In genomic region chr11:70223724-70224123, GRCm38 (mm10) we compare ENCODE assay signal across 10 mouse cellular contexts. TPM values are rescaled to one million over a fixed set of nuclear protein-coding genes. Genes with fewer than 3 reads are reported as not detected.
DNase-seq lines count a peak whose midpoint lies in the region; ATAC-seq and TF ChIP-seq lines count a peak whose summit lies in the region.
"Had no signal": no experiment of that assay in that cellular context is flagged by ENCODE, and none has a peak within 500 bp of the region (broad histone marks: within the 10 kb centered on the region; RNA-seq: fewer than 3 reads in every experiment).

No protein-coding gene starts in this region.

- H3K27ac ChIP-seq in liver, embryonic 12.5 days = peak overlapping the region; percentile 53
- H3K27ac ChIP-seq in liver, postnatal 0 days (ENCODE audit: low read depth) = no peak overlapping the region
- H3K27ac ChIP-seq in heart, embryonic 14.5 days (replicated peaks in 1 of 2; ENCODE audit: control insufficient read depth in 1 of 2, insufficient read depth in 1 of 2, low read depth in 2 of 2, low read length in 2 of 2) = peak overlapping the region; percentile 69 to 72
- H3K27ac ChIP-seq in kidney, embryonic 16.5 days (ENCODE audit: low read length) = peak overlapping the region; percentile 67
- H3K27ac ChIP-seq in stomach, embryonic 16.5 days (ENCODE audit: low read length) = peak overlapping the region; percentile 48; the same call in 1 of the 2 replicates

- ATAC-seq in liver, embryonic 12.5 days = no peak
- no peak for ATAC-seq in liver, postnatal 0 days
- no peak for ATAC-seq in heart, embryonic 14.5 days (ENCODE audit: insufficient number of reproducible peaks, insufficient read depth, low FRiP score, low read depth)
- no peak for ATAC-seq in kidney, embryonic 16.5 days (ENCODE audit: low FRiP score, low TSS enrichment)
- ATAC-seq in stomach, embryonic 16.5 days (ENCODE audit: insufficient read depth, low FRiP score) = no peak

- H3K27me3 ChIP-seq in liver, embryonic 12.5 days (replicated peaks) = peaks cover 34% of the 10 kb centered on the region
- H3K27me3 ChIP-seq in liver, postnatal 0 days (ENCODE audit: insufficient read depth, low read length) = peaks cover 30% of the 10 kb centered on the region
- H3K27me3 ChIP-seq in heart, embryonic 14.5 days (ENCODE audit: control insufficient read depth, insufficient read depth, low read length) = peaks cover 34% of the 10 kb centered on the region
- peaks cover 40% of the 10 kb centered on the region for H3K27me3 ChIP-seq in kidney, embryonic 16.5 days (ENCODE audit: insufficient read depth, low read length)
- H3K27me3 ChIP-seq in stomach, embryonic 16.5 days (ENCODE audit: control insufficient read depth, insufficient read depth, low read length) = peaks cover 13% of the 10 kb centered on the region; the same call in 1 of the 2 replicates

- H3K4me3 ChIP-seq in liver, embryonic 12.5 days = no peak overlapping the region
- H3K4me3 ChIP-seq in liver, postnatal 0 days (ENCODE audit: low read depth, low read length) = no peak overlapping the region
- H3K4me3 ChIP-seq in heart, embryonic 14.5 days (ENCODE audit: control insufficient read depth in 1 of 2, insufficient read depth in 1 of 2, low read depth in 1 of 2, low read length in 2 of 2) = no peak overlapping the region
- H3K4me3 ChIP-seq in kidney, embryonic 16.5 days (ENCODE audit: low read length) = no peak overlapping the region
- H3K4me3 ChIP-seq in stomach, embryonic 16.5 days (replicated peaks; ENCODE audit: low read length) = no peak overlapping the region
- H3K4me3 ChIP-seq: myocyte had no signal

- TF ChIP-seq CTCF in liver, postnatal 0 days (IDR thresholded peaks at IDR 0.05; ENCODE audit: low read depth) = no peak

- WGBS in liver, embryonic 12.5 days (ENCODE audit: insufficient replicate concordance) = 44% methylated on average over 9 of the region's 9 CpGs
- WGBS in liver, postnatal 0 days (ENCODE audit: insufficient replicate concordance) = 47% methylated on average over 9 of the region's 9 CpGs
- 64% methylated on average over 9 of the region's 9 CpGs for WGBS in heart, embryonic 14.5 days
- 76% methylated on average over 9 of the region's 9 CpGs for WGBS in kidney, embryonic 16.5 days
- 74% methylated on average over 9 of the region's 9 CpGs for WGBS in stomach, embryonic 16.5 days

- no peak for DNase-seq in liver, postnatal 0 days
- no peak for DNase-seq in right cerebral cortex, postnatal 10 days (ENCODE audit: low spot score in 2 of 2)
- DNase-seq in left cerebral cortex, adult 8-10 months (ENCODE audit: low spot score in 2 of 2) = no peak
- DNase-seq: right cerebral cortex, adult 18-20 months had no signal

- peak overlapping the region; percentile 24 for H3K4me2 ChIP-seq in liver, embryonic 12.5 days
- H3K4me2 ChIP-seq in liver, postnatal 0 days (ENCODE audit: low read depth, low read length) = no peak overlapping the region
- peak overlapping the region; percentile 53; the same call in 1 of the 2 replicates for H3K4me2 ChIP-seq in heart, embryonic 14.5 days (ENCODE audit: low read length)
- H3K4me2 ChIP-seq in kidney, embryonic 16.5 days (replicated peaks; ENCODE audit: low read depth, low read length) = peak overlapping the region; percentile 56; the same call in 1 of the 2 replicates
- no peak overlapping the region for H3K4me2 ChIP-seq in stomach, embryonic 16.5 days (ENCODE audit: low read depth, low read length)

- H3K36me3 ChIP-seq in liver, embryonic 12.5 days = peaks cover under 1% of the 10 kb centered on the region; the same call in 1 of the 2 replicates
- no peaks in the 10 kb centered on the region for H3K36me3 ChIP-seq in liver, postnatal 0 days (replicated peaks; ENCODE audit: insufficient read depth, low read length)
- peaks cover 8% of the 10 kb centered on the region; the same call in 1 of the 2 replicates for H3K36me3 ChIP-seq in heart, embryonic 14.5 days (ENCODE audit: control insufficient read depth, insufficient read depth, low read length)
- H3K36me3 ChIP-seq in kidney, embryonic 16.5 days (ENCODE audit: insufficient read depth, low read length) = no peaks in the 10 kb centered on the region
- no peaks in the 10 kb centered on the region for H3K36me3 ChIP-seq in stomach, embryonic 16.5 days (ENCODE audit: control insufficient read depth, insufficient read depth, low read length)

- TF ChIP-seq EP300 in liver, postnatal 0 days (IDR thresholded peaks at IDR 0.05; ENCODE audit: low read depth) = no peak; the same call in 1 of the 2 replicates

- peaks cover 87% of the 10 kb centered on the region for H3K4me1 ChIP-seq in liver, embryonic 12.5 days
- H3K4me1 ChIP-seq in liver, postnatal 0 days (ENCODE audit: insufficient read depth) = peaks cover 36% of the 10 kb centered on the region
- H3K4me1 ChIP-seq in heart, embryonic 14.5 days (ENCODE audit: control insufficient read depth in 2 of 2, insufficient read depth in 2 of 2, low read length in 2 of 2) = peaks cover 23 to 29% of the 10 kb centered on the region in 2 experiments
- H3K4me1 ChIP-seq in kidney, embryonic 16.5 days (ENCODE audit: insufficient read depth, low read length) = peaks cover 24% of the 10 kb centered on the region
- peaks cover 27% of the 10 kb centered on the region for H3K4me1 ChIP-seq in stomach, embryonic 16.5 days (ENCODE audit: control insufficient read depth, insufficient read depth, low read length)

- H3K9me3 ChIP-seq in liver, embryonic 12.5 days (replicated peaks) = no peaks in the 10 kb centered on the region
- H3K9me3 ChIP-seq in liver, postnatal 0 days (ENCODE audit: low read length) = no peaks in the 10 kb centered on the region
- no peaks in the 10 kb centered on the region for H3K9me3 ChIP-seq in heart, embryonic 14.5 days (ENCODE audit: control insufficient read depth, low read length)
- no peaks in the 10 kb centered on the region for H3K9me3 ChIP-seq in kidney, embryonic 16.5 days (ENCODE audit: low read length)
- H3K9me3 ChIP-seq in stomach, embryonic 16.5 days (replicated peaks; ENCODE audit: control insufficient read depth, low read length) = no peaks in the 10 kb centered on the region
- H3K9me3 ChIP-seq: G1E had no signal

- H3K9ac ChIP-seq in liver, embryonic 12.5 days = 0 out of 2 replicates have a peak overlapping the region, but pooled peaks have one; percentile 8
- H3K9ac ChIP-seq in liver, postnatal 0 days (replicated peaks) = no peak overlapping the region
- no peak overlapping the region for H3K9ac ChIP-seq in heart, embryonic 14.5 days (ENCODE audit: low read length)
- H3K9ac ChIP-seq in kidney, embryonic 16.5 days (replicated peaks; ENCODE audit: low read length) = 0 out of 2 replicates have a peak overlapping the region, but pooled peaks have one; percentile 5
- no peak overlapping the region for H3K9ac ChIP-seq in stomach, embryonic 16.5 days (ENCODE audit: low read length)

RNA-seq across cellular contexts. Expression of gene Slc16a13, which starts 2.9 kb away (rescaled TPM):
- 6.1 and 8.5 TPM in 2 replicates for polyA plus RNA-seq in liver, embryonic 12.5 days (2016; fragmentation: Nextera tagmentation; extraction: Ambion mirVana)
- 1.3 and 1.9 TPM in 2 replicates for polyA plus RNA-seq in liver, postnatal 0 days (2015; fragmentation: Nextera tagmentation; extraction: Ambion mirVana)
- 4.9 and 6.4 TPM in 2 replicates for polyA plus RNA-seq in heart, embryonic 14.5 days (2014; fragmentation: Nextera tagmentation; extraction: Ambion mirVana)
- polyA plus RNA-seq in kidney, embryonic 16.5 days (2015; fragmentation: Nextera tagmentation; extraction: Ambion mirVana) = 18.6 and 19.3 TPM in 2 replicates
- polyA plus RNA-seq in stomach, embryonic 16.5 days (2015; fragmentation: Nextera tagmentation; extraction: Ambion mirVana) = 9.4 and 10.5 TPM in 2 replicates
- total RNA-seq in left cerebral cortex, adult 8-10 months (2022) = 10 to 100 TPM in 1 of 4 experiments, 1 to 10 TPM in 3; 7.6 to 10.4 (median 8.5) TPM

RNA-seq across cellular contexts. Expression of gene Bcl6b, which starts 5.9 kb away (rescaled TPM):
- 2.8 and 3.8 TPM in 2 replicates for polyA plus RNA-seq in liver, embryonic 12.5 days (2016; fragmentation: Nextera tagmentation; extraction: Ambion mirVana)
- polyA plus RNA-seq in liver, postnatal 0 days (2015; fragmentation: Nextera tagmentation; extraction: Ambion mirVana) = 1.4 and 1.8 TPM in 2 replicates
- 18.7 and 22.4 TPM in 2 replicates for polyA plus RNA-seq in heart, embryonic 14.5 days (2014; fragmentation: Nextera tagmentation; extraction: Ambion mirVana)
- 27.4 and 31.3 TPM in 2 replicates for polyA plus RNA-seq in kidney, embryonic 16.5 days (2015; fragmentation: Nextera tagmentation; extraction: Ambion mirVana)
- 12.1 and 13.9 TPM in 2 replicates for polyA plus RNA-seq in stomach, embryonic 16.5 days (2015; fragmentation: Nextera tagmentation; extraction: Ambion mirVana)
- total RNA-seq in left cerebral cortex, adult 8-10 months (2022) = 1 to 10 TPM; 1.0 to 2.2 (median 1.9) TPM
- polyA plus RNA-seq: G1E had no signal

RNA-seq across cellular contexts. Expression of gene Slc16a11, which starts 11.2 kb away (rescaled TPM):
- 1.5 and 1.8 TPM in 2 replicates for polyA plus RNA-seq in liver, embryonic 12.5 days (2016; fragmentation: Nextera tagmentation; extraction: Ambion mirVana)
- polyA plus RNA-seq in liver, postnatal 0 days (2015; fragmentation: Nextera tagmentation; extraction: Ambion mirVana) = 1.4 and 1.8 TPM in 2 replicates
- polyA plus RNA-seq in heart, embryonic 14.5 days (2014; fragmentation: Nextera tagmentation; extraction: Ambion mirVana) = 0.16 and 0.18 TPM in 2 replicates
- 5.2 and 5.5 TPM in 2 replicates for polyA plus RNA-seq in kidney, embryonic 16.5 days (2015; fragmentation: Nextera tagmentation; extraction: Ambion mirVana)
- polyA plus RNA-seq in stomach, embryonic 16.5 days (2015; fragmentation: Nextera tagmentation; extraction: Ambion mirVana) = 1.5 and 1.9 TPM in 2 replicates
- 10 to 100 TPM; 32.3 to 43.4 (median 36.5) TPM for total RNA-seq in left cerebral cortex, adult 8-10 months (2022)
- total RNA-seq: G1E had no signal
- polyA plus RNA-seq: G1E had no signal

RNA-seq across cellular contexts. Expression of gene 0610010K14Rik, which starts 14.0 kb away (rescaled TPM):
- 97.4 and 104 TPM in 2 replicates for polyA plus RNA-seq in liver, embryonic 12.5 days (2016; fragmentation: Nextera tagmentation; extraction: Ambion mirVana)
- polyA plus RNA-seq in liver, postnatal 0 days (2015; fragmentation: Nextera tagmentation; extraction: Ambion mirVana) = 48.9 and 55.2 TPM in 2 replicates
- 139 and 143 TPM in 2 replicates for polyA plus RNA-seq in heart, embryonic 14.5 days (2014; fragmentation: Nextera tagmentation; extraction: Ambion mirVana)
- polyA plus RNA-seq in kidney, embryonic 16.5 days (2015; fragmentation: Nextera tagmentation; extraction: Ambion mirVana) = 170 and 173 TPM in 2 replicates
- 119 and 132 TPM in 2 replicates for polyA plus RNA-seq in stomach, embryonic 16.5 days (2015; fragmentation: Nextera tagmentation; extraction: Ambion mirVana)
- 10 to 100 TPM; 41.0 to 46.9 (median 42.0) TPM for total RNA-seq in left cerebral cortex, adult 8-10 months (2022)

RNA-seq across cellular contexts. Expression of gene Gm21988, which starts 15.9 kb away (rescaled TPM):
- 6.2 and 7.8 TPM in 2 replicates for polyA plus RNA-seq in liver, embryonic 12.5 days (2016; fragmentation: Nextera tagmentation; extraction: Ambion mirVana)
- 5.4 and 5.8 TPM in 2 replicates for polyA plus RNA-seq in liver, postnatal 0 days (2015; fragmentation: Nextera tagmentation; extraction: Ambion mirVana)
- 10.1 and 12.2 TPM in 2 replicates for polyA plus RNA-seq in heart, embryonic 14.5 days (2014; fragmentation: Nextera tagmentation; extraction: Ambion mirVana)
- polyA plus RNA-seq in kidney, embryonic 16.5 days (2015; fragmentation: Nextera tagmentation; extraction: Ambion mirVana) = 10.5 and 11.5 TPM in 2 replicates
- polyA plus RNA-seq in stomach, embryonic 16.5 days (2015; fragmentation: Nextera tagmentation; extraction: Ambion mirVana) = 9.6 and 10.2 TPM in 2 replicates
- 1 to 10 TPM; 3.2 to 5.1 (median 3.8) TPM for total RNA-seq in left cerebral cortex, adult 8-10 months (2022)

Comparison
In these comparisons a context has a peak if more than half of its experiments do, and no peak if none do; other contexts are left out.
1. H3K4me2 ChIP-seq: peak in liver, embryonic 12.5 days (single experiment), heart, embryonic 14.5 days (single experiment) and kidney, embryonic 16.5 days (single experiment); none in liver, postnatal 0 days (single experiment) and stomach, embryonic 16.5 days (single experiment).
2. H3K9ac ChIP-seq: peak in liver, embryonic 12.5 days (single experiment) and kidney, embryonic 16.5 days (single experiment); none in liver, postnatal 0 days (single experiment), heart, embryonic 14.5 days (single experiment) and stomach, embryonic 16.5 days (single experiment).